Mouse (Mus musculus) left cerebral cortex, adult 18-20 months (tissue): ENCODE results near the gene Acer2. TPM values are rescaled to one million over a fixed set of nuclear protein-coding genes. Genes with fewer than 3 reads are reported as not detected.
"Not testable (repeated sequence)": the region's sequence is repeated elsewhere in the genome, so short reads cannot be mapped to it uniquely, and the experiment has no call there.

ENCODE experiments used
- DNase-seq, 2 experiments: peaks; one replicate each; pipeline ENCODE4 v3.0.0; 2021 to 2022; ENCODE audit warnings: low spot score in 2 of 2, mixed read lengths in 1 of 2
- long read RNA-seq, 2 experiments: library from polyadenylated mRNA; stranded (forward); transcript quantifications; one replicate each; pipeline ENCODE4 v2.0.0; 2021
- total RNA-seq, 2 experiments: library from RNA; stranded (reverse); gene quantifications; 2 replicates each; pipeline ENCODE4 v1.2.3; 2021

Gene Acer2
- 1 to 10 TPM; 4.4 to 9.5 TPM for total RNA-seq
- long read RNA-seq, experiment 1, full-length matches to known transcripts = 7 of 8 reads
- long read RNA-seq, experiment 1, partial matches to known transcripts = 1 of 8 reads
- long read RNA-seq, experiment 1, other reads (novel, unspliced or antisense) = 0 of 8 reads
- long read RNA-seq, experiment 2, full-length matches to known transcripts = 10 of 12 reads
- long read RNA-seq, experiment 2, partial matches to known transcripts = 0 of 12 reads
- long read RNA-seq, experiment 2, other reads (novel, unspliced or antisense) = 2 of 12 reads

DNA sequence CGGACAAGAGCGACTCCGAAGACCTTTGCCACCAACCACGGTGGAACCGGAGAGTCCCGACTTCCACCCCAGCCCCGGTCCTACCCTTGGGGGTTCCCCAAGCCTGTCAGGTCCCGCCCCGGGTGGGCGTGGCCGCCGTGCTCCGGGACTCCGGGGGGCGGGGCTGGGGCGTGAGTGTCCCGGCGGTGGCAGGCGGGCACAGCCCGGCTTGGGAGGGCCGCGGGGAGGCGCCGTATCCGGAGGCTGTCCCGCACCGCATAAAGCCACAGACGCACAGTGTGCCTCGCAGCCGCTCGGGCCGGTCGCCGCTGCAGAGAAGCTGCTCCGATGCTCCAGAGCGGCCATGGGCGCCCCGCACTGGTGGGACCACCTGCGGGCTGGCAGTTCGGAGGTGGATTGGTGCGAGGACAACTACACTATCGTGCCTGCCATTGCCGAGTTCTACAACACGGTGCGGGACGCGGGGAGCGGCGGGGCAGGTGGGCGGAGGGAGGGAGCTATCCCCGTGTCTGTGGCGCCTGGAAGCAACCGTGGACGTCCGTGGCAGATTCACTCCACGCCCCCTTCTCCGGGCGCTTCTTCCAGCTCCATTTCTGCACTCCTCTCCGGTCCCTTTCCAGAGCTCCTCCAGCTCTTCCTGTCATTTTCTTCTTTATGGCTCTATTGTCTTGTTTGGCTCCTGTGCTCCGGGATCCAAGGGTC is at the start of gene Acer2:
Gene Acer2, plus strand, starts transcription at position 251 of the 702 bp plus-strand sequence.
- peak; percentile 75 to 76 for DNase-seq

DNA sequence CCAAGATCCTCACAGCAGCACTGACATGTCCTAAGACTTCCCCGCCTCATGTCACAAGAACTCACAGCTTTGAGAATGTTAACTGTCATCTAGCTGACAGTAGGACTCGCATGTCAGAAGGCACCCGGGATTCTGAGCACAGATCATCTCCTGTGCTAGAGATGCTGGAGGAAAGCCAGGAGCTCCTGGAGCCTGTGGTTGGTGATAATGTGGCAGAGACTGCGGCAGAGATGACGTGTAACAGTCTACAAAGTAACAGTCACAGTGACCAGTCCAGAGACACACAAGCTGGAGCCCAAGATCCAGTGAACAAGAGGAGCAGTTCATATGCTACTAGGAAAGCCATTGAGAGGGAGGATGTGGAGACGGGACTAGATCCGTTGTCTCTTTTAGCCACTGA is 49.1 kb upstream of the Acer2 start:
- no peak for DNase-seq

- DNase-seq = no peak
Measured at GRCm38 (mm10) chr4:86831896-86832295, 42.3 kb upstream of the Acer2 start.

DNA sequence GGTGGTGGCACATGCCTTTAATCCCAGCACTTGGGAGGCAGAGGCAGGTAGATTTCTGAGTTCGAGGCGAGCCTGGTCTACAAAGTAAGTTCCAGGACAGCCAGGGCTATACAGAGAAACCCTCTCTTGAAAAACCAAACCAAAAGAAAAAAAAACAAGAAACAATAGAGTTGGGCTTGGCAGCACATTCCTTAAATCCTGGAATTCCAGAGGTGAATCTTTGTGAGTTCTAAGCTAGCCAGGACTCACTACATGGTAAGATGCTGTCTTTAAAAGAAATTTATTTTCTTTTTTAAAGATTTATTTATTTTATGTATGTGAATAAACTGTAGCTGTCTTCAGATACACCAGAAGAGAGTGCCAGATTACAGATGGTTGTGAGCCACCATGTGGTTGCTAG is 33.1 kb upstream of the Acer2 start:
- not testable (repeated sequence) for DNase-seq

DNA sequence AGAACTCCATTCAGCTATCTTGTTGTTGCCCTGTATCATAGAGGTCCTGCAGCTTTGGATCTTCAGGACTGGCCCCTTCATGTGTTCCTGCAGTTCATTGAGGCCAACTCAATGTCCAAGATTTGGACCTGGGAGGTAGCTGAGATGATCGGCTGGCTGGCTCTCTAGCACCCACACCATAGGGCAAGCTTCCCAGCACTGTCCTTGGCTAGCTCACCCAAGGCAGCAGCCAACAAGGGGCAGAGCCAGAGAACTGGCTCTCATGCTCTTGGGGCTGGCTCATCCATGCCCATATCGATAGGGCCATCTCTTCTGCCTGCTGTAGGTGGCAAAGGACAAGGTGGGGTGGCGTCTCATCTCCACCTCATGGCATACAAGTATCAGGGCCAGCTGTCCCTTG is 28.8 kb upstream of the Acer2 start:
- DNase-seq = no peak

GRCm38 (mm10) chr4:86847246-86847645 is 26.9 kb upstream of the Acer2 start:
- DNase-seq = no peak

DNA sequence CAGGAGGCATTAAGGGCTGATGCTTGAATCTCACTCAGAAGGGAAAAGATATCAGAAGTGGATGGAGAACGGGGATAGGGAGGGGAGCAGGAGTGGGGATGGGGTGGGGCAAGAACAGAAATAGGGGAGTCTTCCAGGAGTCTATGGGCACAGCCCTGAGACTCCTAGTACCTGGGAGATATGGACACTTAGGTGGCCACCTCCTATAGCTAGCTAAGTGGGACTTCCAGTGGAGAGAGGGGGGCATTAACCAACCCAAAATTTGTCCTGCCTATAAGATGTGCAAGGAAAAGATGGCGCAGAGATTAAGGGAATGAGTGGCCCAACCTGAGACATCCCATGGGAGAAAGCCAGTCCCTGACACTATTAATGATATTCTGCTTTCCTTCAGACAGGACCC is 22.9 kb upstream of the Acer2 start:
- no peak for DNase-seq

- no peak for DNase-seq
Measured at GRCm38 (mm10) chr4:86852018-86852417, 22.2 kb upstream of the Acer2 start.

DNA sequence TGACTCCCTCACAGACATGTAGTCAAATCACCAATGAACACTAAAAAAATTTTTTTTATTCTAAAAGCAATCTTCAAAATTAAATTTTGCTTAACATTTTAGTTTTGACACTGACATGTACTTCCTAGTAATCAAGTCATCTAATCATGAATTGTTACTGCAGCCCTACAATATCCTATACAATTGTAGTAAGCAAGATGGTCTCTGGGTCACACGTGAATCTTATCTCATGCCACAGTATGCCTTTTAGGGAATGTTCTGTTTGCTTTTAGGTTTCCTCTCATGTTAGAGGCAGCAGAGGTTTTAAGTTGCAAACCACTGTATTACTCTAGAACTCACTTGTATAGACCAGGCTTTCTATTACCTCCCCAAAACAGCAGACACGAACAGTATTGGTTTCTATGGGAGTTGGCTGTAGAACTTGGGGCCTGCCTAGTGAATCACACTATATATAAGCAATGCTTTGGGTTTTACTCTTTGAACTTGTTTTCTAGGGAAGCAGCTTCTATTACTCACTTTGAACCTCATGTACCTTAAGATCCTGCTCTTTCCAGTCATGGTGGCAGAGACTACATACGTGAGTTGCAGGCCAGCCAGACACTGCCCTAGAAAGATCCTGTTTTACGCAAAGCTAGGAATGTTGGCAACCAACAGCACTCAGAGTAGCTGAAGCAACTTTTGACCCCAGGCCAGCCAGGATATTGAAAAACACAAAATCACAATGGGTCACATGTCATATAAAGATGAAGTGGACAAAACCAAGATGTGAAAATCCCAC is 21.2 kb upstream of the Acer2 start:
- no peak for DNase-seq

DNA sequence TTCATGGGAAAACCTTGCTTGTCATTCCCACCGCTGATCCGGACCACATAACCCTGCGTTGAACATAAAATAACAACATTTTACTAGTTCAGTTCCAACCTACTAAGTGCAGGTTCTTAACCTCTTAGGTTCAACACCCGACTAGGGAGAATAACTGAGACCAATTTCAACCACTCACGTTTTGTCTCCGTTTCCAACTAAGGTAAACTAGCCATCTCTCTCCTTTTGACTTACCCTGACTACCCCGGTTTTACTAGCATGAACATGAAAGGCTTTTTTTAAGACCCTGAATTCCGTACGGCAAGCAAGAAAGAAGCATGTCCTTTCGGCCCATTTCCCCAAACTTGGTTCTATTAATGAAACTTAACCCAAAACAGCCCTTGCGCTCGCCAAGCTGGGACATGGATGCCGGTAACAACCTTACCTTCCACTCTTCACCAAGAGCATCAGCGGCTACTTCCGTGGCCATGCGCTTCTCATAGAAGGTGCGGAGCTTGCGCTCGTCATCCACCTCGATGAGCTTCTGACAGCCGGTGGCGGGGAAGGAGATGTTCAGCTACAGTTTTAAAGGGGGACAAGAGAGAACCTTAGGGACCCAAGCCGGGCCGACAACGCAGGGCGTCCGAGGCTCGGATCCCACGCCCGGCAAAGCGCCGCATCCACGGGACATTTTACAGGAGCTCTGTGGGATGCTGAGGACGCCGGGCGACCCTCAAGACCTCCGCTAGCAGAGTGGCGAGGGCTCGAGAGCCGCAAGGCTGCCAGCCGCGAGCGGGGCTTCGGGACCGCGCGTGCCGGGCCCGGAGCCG is 17.7 kb upstream of the Acer2 start:
- no peak for DNase-seq

DNA sequence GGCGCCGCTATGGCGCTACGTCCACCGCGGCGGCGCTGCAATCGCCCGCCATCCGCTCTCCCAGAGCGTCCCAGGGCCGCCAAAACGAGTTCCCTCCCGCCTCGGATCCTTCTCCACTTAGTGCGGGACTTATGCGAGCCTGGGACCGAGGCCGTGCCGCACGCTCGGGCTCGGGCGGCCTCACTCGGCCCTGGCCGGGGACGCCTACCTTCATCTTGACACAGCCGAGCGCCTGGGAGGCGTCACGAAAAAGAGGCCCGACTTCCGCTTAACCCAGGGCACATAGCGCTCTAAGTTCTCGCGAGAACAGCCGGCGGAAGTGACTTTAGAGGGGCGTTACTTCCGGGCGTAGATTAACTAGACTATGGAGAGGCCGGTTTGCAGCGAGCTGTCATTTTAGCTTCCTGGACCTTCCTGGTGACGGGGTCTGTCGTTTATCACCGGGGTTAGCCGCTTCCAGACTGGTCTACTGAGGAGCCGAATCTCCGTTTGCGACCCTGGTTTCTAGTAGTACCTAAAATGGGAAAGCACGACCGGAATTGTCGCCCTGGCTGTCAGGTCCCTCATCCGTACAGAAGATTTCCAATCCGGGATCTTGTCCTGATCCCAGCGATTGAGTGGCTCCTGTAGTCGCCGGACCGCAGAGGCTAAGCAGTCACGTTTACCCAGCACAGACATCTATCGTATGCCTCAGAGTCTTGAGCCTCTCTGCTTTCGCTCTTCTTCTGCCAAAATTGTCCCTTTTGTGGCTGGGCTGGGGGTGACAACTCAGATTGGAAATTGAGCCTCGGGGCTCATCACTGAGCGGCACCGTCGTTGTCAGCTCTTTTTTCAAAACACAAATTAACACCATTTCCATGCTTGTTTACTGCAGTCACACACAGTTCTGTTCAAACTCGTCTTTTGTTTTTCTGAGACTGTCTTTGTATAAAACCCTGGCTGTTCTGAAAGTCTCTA is 16.8 kb upstream of the Acer2 start, which contains the start of gene Rps6:
Gene Rps6, minus strand, starts transcription at position 300 of the 957 bp plus-strand sequence.
- peak; percentile 95 to 96 for DNase-seq

GRCm38 (mm10) chr4:86858070-86858440 is 16.1 kb upstream of the Acer2 start:
- peak in 1 of 2 experiments; percentile 26 for DNase-seq

DNA sequence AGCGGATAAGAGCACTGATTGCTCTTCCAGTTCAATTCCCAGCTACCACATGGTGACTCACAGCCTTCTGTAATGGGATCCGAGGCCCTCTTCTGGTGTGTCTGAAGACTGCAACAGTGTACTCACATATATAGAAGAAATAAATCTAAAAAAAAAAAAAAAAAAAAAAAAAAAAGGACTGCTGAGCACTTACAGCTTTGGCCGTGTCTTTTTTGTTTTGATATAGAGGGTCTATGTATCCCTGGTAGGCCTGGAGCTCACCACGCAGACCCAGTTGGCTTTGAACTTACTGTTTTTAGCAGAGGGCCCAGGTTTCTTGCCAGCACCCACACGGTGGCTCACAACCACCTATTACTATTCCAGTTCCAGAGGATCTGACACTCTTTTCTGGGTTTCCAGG is 10.1 kb upstream of the Acer2 start:
- no peak for DNase-seq

- DNase-seq = no peak
Measured at GRCm38 (mm10) chr4:86871988-86872387, 2.2 kb upstream of the Acer2 start.

- no peak for DNase-seq
Measured at GRCm38 (mm10) chr4:86873072-86873471, 1.1 kb upstream of the Acer2 start.

- no peak for DNase-seq
Measured at GRCm38 (mm10) chr4:86879477-86879876, 5.3 kb downstream of the Acer2 start.

GRCm38 (mm10) chr4:86881178-86881577 is 7.0 kb downstream of the Acer2 start:
- DNase-seq = no peak

DNA sequence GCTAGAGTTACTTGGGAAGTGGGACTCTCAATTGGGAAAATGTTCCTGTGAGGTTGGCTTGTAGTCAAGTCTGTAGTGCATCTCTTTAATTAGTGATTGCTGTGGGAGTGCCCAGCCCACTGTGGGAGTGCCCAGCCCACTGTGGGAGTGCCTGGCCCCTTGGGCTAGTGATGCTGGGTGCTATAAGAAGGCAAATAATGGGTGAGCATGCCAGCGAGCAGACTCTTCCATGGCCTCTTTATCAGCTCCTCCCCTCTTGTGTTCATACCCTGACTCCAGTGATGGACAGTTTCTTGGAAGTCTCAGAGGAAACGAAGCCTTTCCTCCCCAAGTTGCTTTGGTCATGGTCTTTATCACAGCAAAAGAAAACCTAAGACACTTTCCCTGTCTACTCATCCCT is 8.2 kb downstream of the Acer2 start:
- DNase-seq = no peak

GRCm38 (mm10) chr4:86884945-86885344 is 10.7 kb downstream of the Acer2 start:
- no peak for DNase-seq

GRCm38 (mm10) chr4:86885790-86886159 is 11.6 kb downstream of the Acer2 start:
- DNase-seq = no peak
